ENCODE assay signal across 29 mouse cellular contexts in genomic region chr12:106012161-106012560, GRCm38 (mm10). TPM values are rescaled to one million over a fixed set of nuclear protein-coding genes. Genes with fewer than 3 reads are reported as not detected.
DNase-seq lines count a peak whose midpoint lies in the region; ATAC-seq and TF ChIP-seq lines count a peak whose summit lies in the region.
"Had no signal": no experiment of that assay in that cellular context is flagged by ENCODE, and none has a peak within 500 bp of the region (broad histone marks: within the 10 kb centered on the region; RNA-seq: fewer than 3 reads in every experiment).

No protein-coding gene starts in this region.

- no peaks in the 10 kb centered on the region for H3K9me3 ChIP-seq in liver, embryonic 12.5 days (replicated peaks)
- no peaks in the 10 kb centered on the region for H3K9me3 ChIP-seq in liver, postnatal 0 days (ENCODE audit: low read length)
- no peaks in the 10 kb centered on the region for H3K9me3 ChIP-seq in ES-E14 (ENCODE audit: control insufficient read depth, insufficient read depth, low read depth, low read length)
- H3K9me3 ChIP-seq: embryonic facial prominence, embryonic 10.5 days; embryonic facial prominence, embryonic 13.5 days; heart, embryonic 10.5 days; heart, embryonic 13.5 days had no signal

- no peak for TF ChIP-seq EP300 in liver, postnatal 0 days (IDR thresholded peaks at IDR 0.05; ENCODE audit: low read depth)

- intact Hi-C loops in gastrocnemius, adult 2 months (cut with DNase I): loop anchor here (5.0 to 10.0 kb wide), 2 partner anchors 40 to 327 kb away; partner anchors contain the start of genes Atg2b and Gskip

- DNase-seq in liver, postnatal 0 days: no peak
- DNase-seq in A20 (ENCODE audit: low read depth, low spot score): peak; percentile 32
- DNase-seq in ES-E14 (ENCODE audit: low read depth, low spot score): peak; percentile 49
- peak; percentile 29 for DNase-seq in induced T-regulatory cell, adult 2 months (ENCODE audit: low read depth)
- no peak for DNase-seq in gastrocnemius, adult 2 months
- DNase-seq in kidney, adult 8-10 months: no peak
- DNase-seq: adrenal gland, adult 8-10 months; adrenal gland, postnatal 25 days; cerebellum, adult 11-12 months; cerebellum, adult 8-10 months; cerebellum, postnatal 10 days; cerebellum, postnatal 36 days; embryo, embryonic 11 days; gastrocnemius, postnatal 10 days; gastrocnemius, postnatal 36 days; heart, adult 2 months; heart, postnatal 14 days; heart, postnatal 4 days had no signal

- no peak for ATAC-seq in liver, embryonic 12.5 days
- ATAC-seq in liver, postnatal 0 days: no peak
- ATAC-seq: activated CD4-positive, CD25-positive, alpha-beta regulatory T cell, adult 4 months; CD4-positive, CD25-positive, alpha-beta regulatory T cell, adult 4 months; forebrain, embryonic 14.5 days; hindbrain, postnatal 0 days; Patski had no signal

- H3K36me3 ChIP-seq in liver, embryonic 12.5 days: peaks cover 33% of the 10 kb centered on the region
- H3K36me3 ChIP-seq in liver, postnatal 0 days (replicated peaks; ENCODE audit: insufficient read depth, low read length): 0 out of 2 replicates have a peak, but pooled peaks cover 5% of the 10 kb centered on the region
- H3K36me3 ChIP-seq in ES-E14 (ENCODE audit: control insufficient read depth, insufficient read depth, low read length, poor library complexity, severe bottlenecking): peaks cover 2% of the 10 kb centered on the region; the same call in 1 of the 2 replicates

- no peak overlapping the region for H3K27ac ChIP-seq in liver, embryonic 12.5 days
- no peak overlapping the region for H3K27ac ChIP-seq in liver, postnatal 0 days (ENCODE audit: low read depth)
- H3K27ac ChIP-seq in ES-E14 (ENCODE audit: insufficient read depth, low read depth, low read length, poor library complexity, severe bottlenecking): no peak overlapping the region
- no peak overlapping the region for H3K27ac ChIP-seq in gastrocnemius, adult 2 months
- H3K27ac ChIP-seq: embryonic facial prominence, embryonic 10.5 days; embryonic facial prominence, embryonic 13.5 days; heart, adult 2 months; heart, embryonic 10.5 days; heart, embryonic 13.5 days; hindbrain, embryonic 14.5 days; hindbrain, postnatal 0 days had no signal

- no peak for TF ChIP-seq CTCF in liver, postnatal 0 days (IDR thresholded peaks at IDR 0.05; ENCODE audit: low read depth)
- TF ChIP-seq CTCF in gastrocnemius, adult 2 months (IDR thresholded peaks at IDR 0.05): no peak

- 83% methylated on average over 2 of the region's 2 CpGs for WGBS in liver, embryonic 12.5 days (ENCODE audit: insufficient replicate concordance)
- 90% methylated on average over 2 of the region's 2 CpGs for WGBS in liver, postnatal 0 days (ENCODE audit: insufficient replicate concordance)

- peaks cover 54% of the 10 kb centered on the region for H3K4me1 ChIP-seq in liver, embryonic 12.5 days
- H3K4me1 ChIP-seq in liver, postnatal 0 days (ENCODE audit: insufficient read depth): peaks cover 3% of the 10 kb centered on the region; the same call in 1 of the 2 replicates
- H3K4me1 ChIP-seq in ES-E14 (ENCODE audit: control insufficient read depth in 2 of 2, insufficient read depth in 2 of 2, low read length in 2 of 2, poor library complexity in 1 of 2): peaks cover 0 to 10% of the 10 kb centered on the region in 2 experiments; a peak in 2 of 4 replicates

- H3K4me3 ChIP-seq in liver, embryonic 12.5 days: no peak overlapping the region
- no peak overlapping the region for H3K4me3 ChIP-seq in liver, postnatal 0 days (ENCODE audit: low read depth, low read length)
- no peak overlapping the region for H3K4me3 ChIP-seq in ES-E14 (ENCODE audit: insufficient read depth in 1 of 2, low read depth in 1 of 2, low read length in 2 of 2, poor library complexity in 1 of 2, severe bottlenecking in 1 of 2)
- no peak overlapping the region for H3K4me3 ChIP-seq in gastrocnemius, adult 2 months
- H3K4me3 ChIP-seq: heart, adult 2 months had no signal

- H3K9ac ChIP-seq in liver, embryonic 12.5 days: no peak overlapping the region
- no peak overlapping the region for H3K9ac ChIP-seq in liver, postnatal 0 days (replicated peaks)
- H3K9ac ChIP-seq in ES-E14 (ENCODE audit: insufficient read depth, low read depth, low read length, poor library complexity, severe bottlenecking): no peak overlapping the region
- H3K9ac ChIP-seq: embryonic facial prominence, embryonic 13.5 days; hindbrain, embryonic 14.5 days had no signal

- H3K4me2 ChIP-seq in liver, embryonic 12.5 days: peak overlapping the region; percentile 67
- H3K4me2 ChIP-seq in liver, postnatal 0 days (ENCODE audit: low read depth, low read length): no peak overlapping the region
- H3K4me2 ChIP-seq: hindbrain, embryonic 14.5 days had no signal

- no peaks in the 10 kb centered on the region for H3K27me3 ChIP-seq in liver, embryonic 12.5 days (replicated peaks)
- H3K27me3 ChIP-seq in liver, postnatal 0 days (ENCODE audit: insufficient read depth, low read length): no peaks in the 10 kb centered on the region
- H3K27me3 ChIP-seq: embryonic facial prominence, embryonic 13.5 days; heart, embryonic 13.5 days; Patski had no signal

- in situ Hi-C loops in ES-E14 (cut with MboI; ENCODE audit: low sequenced_read_pairs in 2 of 2, unreplicated experiment in 2 of 2): no loop called here

TF ChIP-seq in ES-E14, 5 proteins besides CTCF, POLR2A, EP300 and RAD21:
- TF ChIP-seq ZNF384 (IDR thresholded peaks at IDR 0.05; ENCODE audit: low read depth, low read length) (no peak), ZC3H11A (IDR thresholded peaks at IDR 0.05; ENCODE audit: borderline replicate concordance, low read depth, low read length) (no peak), HCFC1 (IDR thresholded peaks at IDR 0.05; ENCODE audit: borderline replicate concordance, insufficient read depth, low read length) (no peak), CHD2 (IDR thresholded peaks at IDR 0.05; ENCODE audit: low read depth, low read length) (no peak), MAFK (IDR thresholded peaks at IDR 0.05; ENCODE audit: insufficient read depth, low read depth, low read length) (no peak)

RNA-seq across cellular contexts. Expression of gene Vrk1, which starts 2.1 kb away (rescaled TPM):
- 136 and 141 TPM in 2 replicates for polyA plus RNA-seq in liver, embryonic 12.5 days (2016; fragmentation: Nextera tagmentation; extraction: Ambion mirVana)
- 44.8 and 45.8 TPM in 2 replicates for polyA plus RNA-seq in liver, postnatal 0 days (2015; fragmentation: Nextera tagmentation; extraction: Ambion mirVana)
- total RNA-seq in ES-E14 (2012; rRNA removed): 46.7 and 56.6 TPM in 2 replicates
- 1 to 10 TPM; 4.0 to 5.0 TPM for total RNA-seq in gastrocnemius, adult 2 months (2021)

Comparison
In these comparisons a context has a peak if more than half of its experiments do, and no peak if none do; other contexts are left out.
1. DNase-seq: peak in A20 (single experiment), ES-E14 (single experiment) and induced T-regulatory cell, adult 2 months (single experiment); none in liver, postnatal 0 days (single experiment), gastrocnemius, adult 2 months (single experiment) and kidney, adult 8-10 months (0 of 2).